Mouse (Mus musculus) midbrain, embryonic 11.5 days (tissue): Measurements from ENCODE around the gene Mylk4. TPM values are rescaled to one million over a fixed set of nuclear protein-coding genes. Genes with fewer than 3 reads are reported as not detected.

ENCODE experiments used
- ATAC-seq: fragments of 200-750 bp; cut with Nextera tagmentation; 2 replicates; pipeline ENCODE4 v1.8.0; 2017; ENCODE audit warnings: moderate TSS enrichment, moderate library complexity; ENCODE audit not compliant: low FRiP score
- DNase-seq: peaks from one replicate; pipeline ENCODE4 v3.0.0; 2015; ENCODE audit warnings: low spot score; ENCODE audit errors: missing footprints
- H3K27ac ChIP-seq: fragments of 300-500 bp; sonication (generic); 2 replicates; pipeline ENCODE4 v1.5.1; 2014; ENCODE audit warnings: low read depth, low read length
- H3K27me3 ChIP-seq: fragments of 300-500 bp; sonication (generic); 2 replicates; pipeline ENCODE4 v1.6.1; 2014; ENCODE audit warnings: mild to moderate bottlenecking, low read length, moderate library complexity, mixed read lengths; ENCODE audit not compliant: control insufficient read depth, insufficient read depth
- H3K36me3 ChIP-seq: fragments of 300-500 bp; sonication (generic); 2 replicates; pipeline ENCODE4 v1.6.1; 2014; ENCODE audit warnings: mild to moderate bottlenecking, low read length, moderate library complexity, mixed read lengths; ENCODE audit not compliant: control insufficient read depth, insufficient read depth
- H3K4me1 ChIP-seq: fragments of 300-500 bp; sonication (generic); 2 replicates; pipeline ENCODE4 v1.6.1; 2014; ENCODE audit warnings: low read length; ENCODE audit not compliant: control insufficient read depth, insufficient read depth
- H3K4me2 ChIP-seq: fragments of 300-500 bp; sonication (generic); 2 replicates; pipeline ENCODE4 v1.6.1; 2014; ENCODE audit warnings: mild to moderate bottlenecking, moderate library complexity
- H3K4me3 ChIP-seq: fragments of 300-500 bp; sonication (generic); 2 replicates; pipeline ENCODE4 v1.5.1; 2014; ENCODE audit warnings: low read depth, low read length
- H3K9ac ChIP-seq: fragments of 300-500 bp; sonication (generic); 2 replicates; pipeline ENCODE4 v1.6.1; 2014; ENCODE audit warnings: low read length
- H3K9me3 ChIP-seq: fragments of 300-500 bp; sonication (generic); 2 replicates; pipeline ENCODE4 v1.6.1; 2016; ENCODE audit warnings: low read length; ENCODE audit not compliant: control insufficient read depth
- WGBS: fragments of 180-500 bp; shearing (Covaris S2); extraction: QIAGEN DNeasy Blood & Tissue Kit; methylation state at CpG from one replicate; pipeline ENCODE4 v1.1.7; 2014; 5-methylcytosine and 5-hydroxymethylcytosine counted together
- polyA plus RNA-seq: library from polyadenylated mRNA; unstranded; fragments of >200 nt; fragmentation: Nextera tagmentation; extraction: Ambion mirVana; gene quantifications from 2 replicates; pipeline ENCODE4 v1.2.1, GENCODE M21; 2014

The Mylk4 gene
- polyA plus RNA-seq, 1 experiment from 2014 or later, result not detected

- 91% methylated on average over 3 of the region's 3 CpGs for WGBS
- no peak for DNase-seq
These were observed 71.2 kb downstream of the Mylk4 start for GRCm38 (mm10) chr13:32712568-32712967.

GRCm38 (mm10) chr13:32707894-32708293 lies 75.9 kb downstream of the Mylk4 start:
- H3K9me3 ChIP-seq, result no peaks in the 10 kb centered on the region
- 86% methylated on average over 2 of the region's 2 CpGs for WGBS
- no peaks in the 10 kb centered on the region for H3K27me3 ChIP-seq
- no peak overlapping the region for H3K27ac ChIP-seq
- H3K36me3 ChIP-seq, result no peaks in the 10 kb centered on the region
- ATAC-seq (no peak), DNase-seq (no peak)
- no peak overlapping the region for H3K9ac ChIP-seq
- no peak overlapping the region for H3K4me3 ChIP-seq
- H3K4me1 ChIP-seq, result no peaks in the 10 kb centered on the region
- H3K4me2 ChIP-seq, result no peak overlapping the region

More at GRCm38 (mm10) chr13:32712568-32712967, 71.2 kb downstream of the Mylk4 start:
- no peak overlapping the region for H3K9ac ChIP-seq
- no peaks in the 10 kb centered on the region for H3K27me3 ChIP-seq
- H3K4me2 ChIP-seq, result no peak overlapping the region
- H3K36me3 ChIP-seq, result no peaks in the 10 kb centered on the region
- no peaks in the 10 kb centered on the region for H3K9me3 ChIP-seq
- H3K27ac ChIP-seq, result no peak overlapping the region
- ATAC-seq, result no peak
- H3K4me3 ChIP-seq, result no peak overlapping the region
- H3K4me1 ChIP-seq, result no peaks in the 10 kb centered on the region

- Histone ChIP-seq H3K27ac (no peak overlapping the region), H3K36me3 (no peaks in the 10 kb centered on the region), H3K4me1 (no peaks in the 10 kb centered on the region), H3K4me3 (no peak overlapping the region), H3K9ac (no peak overlapping the region), H3K4me2 (no peak overlapping the region), H3K9me3 (no peaks in the 10 kb centered on the region), H3K27me3 (no peaks in the 10 kb centered on the region)
- ATAC-seq (no peak), DNase-seq (no peak)
- WGBS, result 59% methylated on average over 10 of the region's 10 CpGs
These were observed 77.0 kb downstream of the Mylk4 start for GRCm38 (mm10) chr13:32706651-32707288.

- H3K9ac ChIP-seq, result no peak overlapping the region
- no peaks in the 10 kb centered on the region for H3K9me3 ChIP-seq
- no peaks in the 10 kb centered on the region for H3K27me3 ChIP-seq
- DNase-seq, result no peak
- H3K36me3 ChIP-seq, result no peaks in the 10 kb centered on the region
- H3K27ac ChIP-seq, result no peak overlapping the region
- ATAC-seq, result no peak
- no peak overlapping the region for H3K4me2 ChIP-seq
- H3K4me3 ChIP-seq, result no peak overlapping the region
- no peaks in the 10 kb centered on the region for H3K4me1 ChIP-seq
- WGBS, result 56% methylated on average over 1 of the region's 1 CpGs
These were observed 78.4 kb downstream of the Mylk4 start for GRCm38 (mm10) chr13:32705315-32705714.

GRCm38 (mm10) chr13:32704911-32705310 lies 78.8 kb downstream of the Mylk4 start:
- H3K9me3 ChIP-seq, result no peaks in the 10 kb centered on the region
- no peaks in the 10 kb centered on the region for H3K27me3 ChIP-seq
- H3K9ac ChIP-seq, result no peak overlapping the region
- no peak for ATAC-seq
- H3K4me3 ChIP-seq, result no peak overlapping the region
- no peak overlapping the region for H3K4me2 ChIP-seq
- no peak overlapping the region for H3K27ac ChIP-seq
- DNase-seq, result no peak
- WGBS, result 70% methylated on average over 2 of the region's 2 CpGs
- H3K4me1 ChIP-seq, result no peaks in the 10 kb centered on the region
- H3K36me3 ChIP-seq, result no peaks in the 10 kb centered on the region

- Histone ChIP-seq H3K4me1 (no peaks in the 10 kb centered on the region), H3K9me3 (no peaks in the 10 kb centered on the region), H3K4me2 (no peak overlapping the region), H3K4me3 (no peak overlapping the region), H3K27me3 (no peaks in the 10 kb centered on the region), H3K27ac (no peak overlapping the region), H3K9ac (no peak overlapping the region), H3K36me3 (no peaks in the 10 kb centered on the region)
- DNase-seq (no peak), ATAC-seq (no peak)
- WGBS, result 82% methylated on average over 1 of the region's 1 CpGs
These were observed 82.2 kb downstream of the Mylk4 start for GRCm38 (mm10) chr13:32701564-32701963.

- no peak for ATAC-seq
- Histone ChIP-seq H3K9ac (no peak overlapping the region), H3K36me3 (no peaks in the 10 kb centered on the region), H3K4me1 (no peaks in the 10 kb centered on the region), H3K27ac (no peak overlapping the region), H3K27me3 (no peaks in the 10 kb centered on the region), H3K4me2 (no peak overlapping the region), H3K4me3 (no peak overlapping the region), H3K9me3 (no peaks in the 10 kb centered on the region)
- 93% methylated on average over 1 of the region's 1 CpGs for WGBS
- DNase-seq, result no peak
These were observed 84.4 kb downstream of the Mylk4 start for GRCm38 (mm10) chr13:32699376-32699775.

- no peaks in the 10 kb centered on the region for H3K36me3 ChIP-seq
These were observed 84.8 kb downstream of the Mylk4 start for GRCm38 (mm10) chr13:32698956-32699355.

GRCm38 (mm10) chr13:32693886-32694455 lies 89.8 kb downstream of the Mylk4 start:
- 93% methylated on average over 6 of the region's 6 CpGs for WGBS
- Histone ChIP-seq H3K4me1 (no peaks in the 10 kb centered on the region), H3K9me3 (no peaks in the 10 kb centered on the region), H3K4me2 (no peak overlapping the region), H3K36me3 (no peaks in the 10 kb centered on the region), H3K27me3 (no peaks in the 10 kb centered on the region), H3K9ac (no peak overlapping the region), H3K27ac (no peak overlapping the region), H3K4me3 (no peak overlapping the region)
- ATAC-seq (no peak), DNase-seq (no peak)

More at GRCm38 (mm10) chr13:32698956-32699355, 84.8 kb downstream of the Mylk4 start:
- ATAC-seq (no peak), DNase-seq (no peak)
- H3K4me2 ChIP-seq, result no peak overlapping the region
- H3K9ac ChIP-seq, result no peak overlapping the region
- no peaks in the 10 kb centered on the region for H3K27me3 ChIP-seq
- no peaks in the 10 kb centered on the region for H3K4me1 ChIP-seq
- no peak overlapping the region for H3K4me3 ChIP-seq
- no peak overlapping the region for H3K27ac ChIP-seq
- WGBS, result 93% methylated on average over 3 of the region's 3 CpGs
- no peaks in the 10 kb centered on the region for H3K9me3 ChIP-seq
